Mouse (Mus musculus): Measurements from ENCODE around the gene Mybl2. TPM values are rescaled to one million over a fixed set of nuclear protein-coding genes. Genes with fewer than 3 reads are reported as not detected.

Gene Mybl2
- total RNA-seq, 2 experiments from 2014 or later = 33.9 to 60.8 TPM

- ATAC-seq (replicated peaks; ENCODE audit: low FRiP score, low TSS enrichment, poor library complexity, severe bottlenecking) = no peak
Observed at GRCm38 (mm10) chr2:163066326-163066725, 11.8 kb downstream of the Mybl2 start.

GRCm38 (mm10) chr2:163067233-163067632 lies 12.7 kb downstream of the Mybl2 start:
- ATAC-seq (replicated peaks; ENCODE audit: low FRiP score, low TSS enrichment, poor library complexity, severe bottlenecking) = no peak

- ATAC-seq (replicated peaks; ENCODE audit: low FRiP score, low TSS enrichment, poor library complexity, severe bottlenecking) = no peak
Observed at GRCm38 (mm10) chr2:163070213-163070612, 15.7 kb downstream of the Mybl2 start.

- ATAC-seq (replicated peaks; ENCODE audit: low FRiP score, low TSS enrichment, poor library complexity, severe bottlenecking) = no peak
Observed at GRCm38 (mm10) chr2:163071590-163071989, 17.1 kb downstream of the Mybl2 start.

GRCm38 (mm10) chr2:163073023-163073757 lies 18.7 kb downstream of the Mybl2 start:
- no peak for ATAC-seq (replicated peaks; ENCODE audit: low FRiP score, low TSS enrichment, poor library complexity, severe bottlenecking)

GRCm38 (mm10) chr2:163074006-163074405 lies 19.5 kb downstream of the Mybl2 start:
- ATAC-seq (replicated peaks; ENCODE audit: low FRiP score, low TSS enrichment, poor library complexity, severe bottlenecking) = no peak

GRCm38 (mm10) chr2:163074808-163075207 lies 20.3 kb downstream of the Mybl2 start:
- no peak for ATAC-seq (replicated peaks; ENCODE audit: low FRiP score, low TSS enrichment, poor library complexity, severe bottlenecking)

- no peak for ATAC-seq (replicated peaks; ENCODE audit: low FRiP score, low TSS enrichment, poor library complexity, severe bottlenecking)
Observed at GRCm38 (mm10) chr2:163075234-163075633, 20.7 kb downstream of the Mybl2 start.

GRCm38 (mm10) chr2:163079041-163079440 lies 24.6 kb downstream of the Mybl2 start:
- no peak for ATAC-seq (replicated peaks; ENCODE audit: low FRiP score, low TSS enrichment, poor library complexity, severe bottlenecking)

GRCm38 (mm10) chr2:163082591-163082990 lies 28.1 kb downstream of the Mybl2 start:
- ATAC-seq (replicated peaks; ENCODE audit: low FRiP score, low TSS enrichment, poor library complexity, severe bottlenecking) = no peak

GRCm38 (mm10) chr2:163084519-163084918 lies 30.0 kb downstream of the Mybl2 start:
- no peak for ATAC-seq (replicated peaks; ENCODE audit: low FRiP score, low TSS enrichment, poor library complexity, severe bottlenecking)

- no peak for ATAC-seq (replicated peaks; ENCODE audit: low FRiP score, low TSS enrichment, poor library complexity, severe bottlenecking)
Observed at GRCm38 (mm10) chr2:163085047-163085446, 30.6 kb downstream of the Mybl2 start.

GRCm38 (mm10) chr2:163086561-163086960 lies 32.1 kb downstream of the Mybl2 start:
- no peak for ATAC-seq (replicated peaks; ENCODE audit: low FRiP score, low TSS enrichment, poor library complexity, severe bottlenecking)

- ATAC-seq (replicated peaks; ENCODE audit: low FRiP score, low TSS enrichment, poor library complexity, severe bottlenecking) = no peak
Observed at GRCm38 (mm10) chr2:163087728-163088127, 33.2 kb downstream of the Mybl2 start, which contains the start of gene Gtsf1l. Gtsf1l (minus strand) TSS chr2:163087855.

GRCm38 (mm10) chr2:163089475-163090123 lies 35.1 kb downstream of the Mybl2 start:
- peak; percentile 67; the same call in 1 of the 2 replicates for ATAC-seq (replicated peaks; ENCODE audit: low FRiP score, low TSS enrichment, poor library complexity, severe bottlenecking)

GRCm38 (mm10) chr2:163094909-163095308 lies 40.4 kb downstream of the Mybl2 start:
- ATAC-seq (replicated peaks; ENCODE audit: low FRiP score, low TSS enrichment, poor library complexity, severe bottlenecking) = no peak

GRCm38 (mm10) chr2:163095784-163096183 lies 41.3 kb downstream of the Mybl2 start:
- no peak for ATAC-seq (replicated peaks; ENCODE audit: low FRiP score, low TSS enrichment, poor library complexity, severe bottlenecking)

- no peak for ATAC-seq (replicated peaks; ENCODE audit: low FRiP score, low TSS enrichment, poor library complexity, severe bottlenecking)
Observed at GRCm38 (mm10) chr2:163099919-163100318, 45.4 kb downstream of the Mybl2 start.

GRCm38 (mm10) chr2:163100551-163100950 lies 46.1 kb downstream of the Mybl2 start:
- no peak for ATAC-seq (replicated peaks; ENCODE audit: low FRiP score, low TSS enrichment, poor library complexity, severe bottlenecking)

GRCm38 (mm10) chr2:163101646-163102203 lies 47.2 kb downstream of the Mybl2 start:
- ATAC-seq (replicated peaks; ENCODE audit: low FRiP score, low TSS enrichment, poor library complexity, severe bottlenecking) = no peak; the same call in 1 of the 2 replicates

- ATAC-seq (replicated peaks; ENCODE audit: low FRiP score, low TSS enrichment, poor library complexity, severe bottlenecking) = no peak; the same call in 1 of the 2 replicates
Observed at GRCm38 (mm10) chr2:163102216-163102615, 47.7 kb downstream of the Mybl2 start.
